Mouse (Mus musculus): ENCODE data around the gene Brsk1.

- TF ChIP-seq POLR2A (IDR thresholded peaks at IDR 0.05; ENCODE audit: control insufficient read depth, low read depth, low read length) (no peak), CTCF (IDR thresholded peaks at IDR 0.05; ENCODE audit: control insufficient read depth, insufficient read depth, insufficient replicate concordance, low read depth, low read length) (no peak)
Measured at GRCm38 (mm10) chr7:4658128-4658907, 32.1 kb upstream of the Brsk1 start.
